Mouse (Mus musculus) lung, postnatal 0 days (tissue): ENCODE data around the gene Dnajb8. TPM values are rescaled to one million over a fixed set of nuclear protein-coding genes. Genes with fewer than 3 reads are reported as not detected.

ENCODE experiments used
- ATAC-seq: fragments of 200-750 bp; cut with Nextera tagmentation; 2 replicates; pipeline ENCODE4 v1.8.0; 2017; ENCODE audit warnings: moderate library complexity
- DNase-seq: peaks from one replicate; pipeline ENCODE4 v3.0.0-alpha.2; 2016; ENCODE audit warnings: low spot score
- H3K27ac ChIP-seq: fragments of 300-500 bp; sonication (generic); 2 replicates; pipeline ENCODE4 v1.5.1; 2014; ENCODE audit warnings: antibody characterized with exemption, mild to moderate bottlenecking, low read length, mixed read lengths
- H3K27me3 ChIP-seq: fragments of 300-500 bp; sonication (generic); replicated peaks from 2 replicates; pipeline ENCODE4 v1.6.1; 2014; ENCODE audit warnings: low read length, mixed read lengths; ENCODE audit not compliant: insufficient read depth
- H3K36me3 ChIP-seq: fragments of 300-500 bp; sonication (generic); 2 replicates; pipeline ENCODE4 v1.6.1; 2014; ENCODE audit warnings: low read length, mixed read lengths; ENCODE audit not compliant: insufficient read depth
- H3K4me1 ChIP-seq: fragments of 300-500 bp; sonication (generic); 2 replicates; pipeline ENCODE4 v1.6.1; 2014; ENCODE audit warnings: antibody characterized with exemption, low read depth, low read length, mixed read lengths; ENCODE audit not compliant: insufficient read depth
- H3K4me2 ChIP-seq: fragments of 300-500 bp; sonication (generic); replicated peaks from 2 replicates; pipeline ENCODE4 v1.6.1; 2014; ENCODE audit warnings: low read depth, mild to moderate bottlenecking, low read length, moderate library complexity, mixed read lengths
- H3K4me3 ChIP-seq: fragments of 300-500 bp; sonication (generic); 2 replicates; pipeline ENCODE4 v1.5.1; 2014; ENCODE audit warnings: low read depth, low read length
- H3K9ac ChIP-seq: fragments of 300-500 bp; sonication (generic); replicated peaks from 2 replicates; pipeline ENCODE4 v1.6.1; 2014; ENCODE audit warnings: low read depth, mild to moderate bottlenecking
- H3K9me3 ChIP-seq: fragments of 300-500 bp; sonication (generic); 2 replicates; pipeline ENCODE4 v1.6.1; 2016; ENCODE audit warnings: low read length, mixed read lengths
- CTCF ChIP-seq: IDR thresholded peaks from 2 replicates; pipeline ENCODE4 v1.5.1; 2016; ENCODE audit warnings: antibody characterized with exemption, mild to moderate bottlenecking
- EP300 ChIP-seq: IDR thresholded peaks from 2 replicates; pipeline ENCODE4 v1.6.1; 2016; ENCODE audit warnings: antibody characterized with exemption, mild to moderate bottlenecking, control low read depth
- WGBS: fragments of 180-500 bp; shearing (Covaris S2); extraction: QIAGEN DNeasy Blood & Tissue Kit; methylation state at CpG from one replicate; pipeline ENCODE4 v1.1.7; 2014; 5-methylcytosine and 5-hydroxymethylcytosine counted together
- polyA plus RNA-seq: library from polyadenylated mRNA; unstranded; fragments of >200 nt; fragmentation: Nextera tagmentation; extraction: Ambion mirVana; gene quantifications from 2 replicates; pipeline ENCODE4 v1.2.1, GENCODE M21; 2015

Gene Dnajb8
- polyA plus RNA-seq, 1 experiment from 2014 or later: not detected

DNA sequence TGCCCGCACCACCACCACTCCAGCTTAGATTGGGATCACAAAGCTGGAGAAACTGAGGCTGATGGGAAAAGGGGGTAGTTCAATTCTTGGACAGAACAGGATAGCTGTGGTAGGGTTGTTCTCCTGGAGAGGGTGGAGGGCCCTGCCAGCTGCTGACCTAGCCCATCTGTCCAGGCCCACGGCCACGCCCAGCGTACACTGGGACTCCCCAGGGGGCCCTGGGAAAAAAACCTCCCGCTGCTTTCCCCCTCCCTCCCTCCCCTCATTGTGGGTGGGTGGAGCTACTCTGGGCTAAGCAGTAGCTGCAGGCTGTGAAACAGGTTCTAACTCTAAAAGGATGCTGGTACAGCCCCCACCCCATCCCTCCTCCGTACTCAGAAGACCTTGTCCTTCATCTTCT lies 6.3 kb upstream of the Dnajb8 start:
- Histone ChIP-seq H3K4me1 (no peaks in the 10 kb centered on the region), H3K4me2 (no peak overlapping the region), H3K36me3 (no peaks in the 10 kb centered on the region), H3K27me3 (no peaks in the 10 kb centered on the region), H3K4me3 (no peak overlapping the region), H3K9me3 (no peaks in the 10 kb centered on the region), H3K9ac (no peak overlapping the region), H3K27ac (no peak overlapping the region)
- ATAC-seq: no peak
- DNase-seq: no peak
- 40% methylated on average over 6 of the region's 6 CpGs for WGBS
- TF ChIP-seq CTCF: no peak
- TF ChIP-seq EP300: no peak

DNA sequence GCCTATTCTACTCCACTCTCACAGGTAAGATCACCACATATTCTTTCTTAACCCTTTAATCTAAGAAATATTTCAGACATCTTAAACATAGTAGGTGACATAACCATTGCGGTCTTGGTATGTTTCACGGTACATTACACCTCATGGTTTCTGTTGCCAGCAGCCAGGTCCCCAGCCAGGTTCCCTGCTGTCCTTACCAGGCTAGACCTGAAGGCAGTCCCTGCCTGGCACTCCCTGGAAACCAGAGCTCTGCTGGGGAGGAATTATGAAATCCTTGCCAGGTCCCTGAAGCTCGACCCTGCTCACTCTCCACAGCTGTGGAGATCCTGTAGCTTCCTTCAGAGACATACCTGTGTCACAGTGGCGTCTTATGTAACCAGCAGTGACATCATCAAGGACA lies 5.9 kb upstream of the Dnajb8 start:
- Histone ChIP-seq H3K4me2 (no peak overlapping the region), H3K9ac (no peak overlapping the region), H3K27ac (no peak overlapping the region), H3K27me3 (no peaks in the 10 kb centered on the region), H3K4me3 (no peak overlapping the region), H3K9me3 (no peaks in the 10 kb centered on the region), H3K36me3 (no peaks in the 10 kb centered on the region), H3K4me1 (no peaks in the 10 kb centered on the region)
- DNase-seq (no peak), ATAC-seq (no peak)
- TF ChIP-seq EP300: no peak
- TF ChIP-seq CTCF: no peak
- WGBS: 64% methylated on average over 4 of the region's 4 CpGs

DNA sequence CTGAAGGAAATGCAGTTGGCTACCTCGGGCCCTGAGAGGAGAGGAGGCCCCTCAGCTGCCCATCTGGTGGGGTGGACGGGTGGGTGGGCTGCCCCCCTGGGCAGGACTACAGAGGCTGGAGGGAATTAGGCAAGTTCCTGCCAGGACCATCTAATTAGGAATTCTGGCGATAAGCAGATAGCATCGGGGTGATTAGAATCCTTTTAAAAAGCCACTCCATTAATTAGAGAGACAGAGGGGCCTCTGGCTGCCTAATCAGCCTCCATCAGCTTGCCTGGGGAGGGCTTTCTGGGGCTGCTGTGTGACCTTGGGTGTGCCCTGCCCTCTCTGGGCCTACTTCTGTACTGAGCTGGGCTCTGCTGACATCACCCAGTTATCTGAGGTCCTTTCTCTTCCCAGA lies 3.0 kb upstream of the Dnajb8 start:
- H3K4me1 ChIP-seq: no peaks in the 10 kb centered on the region
- 25% methylated on average over 4 of the region's 4 CpGs for WGBS

DNA sequence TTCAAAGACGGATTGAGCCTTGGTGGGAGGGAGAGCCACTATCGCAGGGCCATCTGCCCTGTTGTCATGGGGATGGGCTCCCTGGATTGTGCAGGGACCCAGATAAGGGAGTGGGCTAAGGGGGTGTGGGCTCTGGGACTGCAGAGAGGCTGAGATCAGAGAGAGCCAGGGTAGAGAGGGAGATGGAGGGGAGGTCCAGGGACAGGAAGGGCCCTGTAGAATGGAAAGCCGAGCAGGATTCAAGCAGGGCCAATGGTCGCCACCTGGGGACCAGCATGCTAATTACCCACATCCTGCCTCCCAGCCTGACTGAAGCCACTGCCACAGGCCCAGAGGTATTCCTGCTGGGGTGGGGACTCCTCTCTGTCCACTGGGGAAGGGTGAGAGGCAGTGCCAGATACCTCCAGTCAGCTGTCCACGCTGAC lies 4.5 kb downstream of the Dnajb8 start:
- Histone ChIP-seq H3K36me3 (no peaks in the 10 kb centered on the region), H3K4me2 (no peak overlapping the region), H3K9ac (no peak overlapping the region), H3K27me3 (no peaks in the 10 kb centered on the region), H3K9me3 (no peaks in the 10 kb centered on the region), H3K4me1 (no peaks in the 10 kb centered on the region), H3K27ac (no peak overlapping the region), H3K4me3 (no peak overlapping the region)
- 23% methylated on average over 5 of the region's 5 CpGs for WGBS
- TF ChIP-seq CTCF: 0 out of 2 replicates have a peak, but pooled peaks have one; percentile 14
- no peak for TF ChIP-seq EP300
- DNase-seq (no peak), ATAC-seq (no peak)

More for the DNA sequence above, 3.0 kb upstream of the Dnajb8 start:
- Histone ChIP-seq H3K36me3 (no peaks in the 10 kb centered on the region), H3K4me3 (no peak overlapping the region), H3K27ac (no peak overlapping the region), H3K27me3 (no peaks in the 10 kb centered on the region), H3K9me3 (no peaks in the 10 kb centered on the region), H3K4me2 (no peak overlapping the region), H3K9ac (no peak overlapping the region)
- DNase-seq: no peak
- ATAC-seq: no peak
- TF ChIP-seq EP300 (no peak), CTCF (no peak)

DNA sequence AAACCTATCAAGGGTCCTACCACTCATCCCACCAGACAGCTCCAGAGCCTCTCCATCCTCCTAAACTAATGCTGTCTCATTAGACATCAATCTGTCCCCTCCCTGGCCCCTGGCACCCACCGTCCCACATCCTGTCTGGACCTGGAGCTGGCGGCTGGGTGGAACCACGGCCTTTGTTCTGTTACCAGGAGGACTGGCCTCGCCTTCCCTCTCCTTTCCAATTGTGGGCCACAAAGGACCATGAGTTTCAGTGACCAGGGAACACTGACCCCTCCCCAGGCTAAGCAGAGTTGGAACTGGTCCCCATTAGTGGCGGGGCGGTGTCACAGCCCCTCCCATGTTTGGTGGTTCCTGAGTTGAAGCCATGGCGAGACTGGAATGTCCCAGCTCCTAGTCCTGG lies 5.5 kb downstream of the Dnajb8 start:
- H3K9me3 ChIP-seq: no peaks in the 10 kb centered on the region
- DNase-seq: peak; percentile 15
- no peak overlapping the region for H3K4me2 ChIP-seq
- no peak overlapping the region for H3K9ac ChIP-seq
- no peak for TF ChIP-seq EP300
- no peak for TF ChIP-seq CTCF
- ATAC-seq: peak; percentile 40
- no peaks in the 10 kb centered on the region for H3K36me3 ChIP-seq
- H3K27me3 ChIP-seq: no peaks in the 10 kb centered on the region
- no peak overlapping the region for H3K4me3 ChIP-seq
- WGBS: 55% methylated on average over 7 of the region's 7 CpGs
- H3K27ac ChIP-seq: no peak overlapping the region
- H3K4me1 ChIP-seq: no peaks in the 10 kb centered on the region

DNA sequence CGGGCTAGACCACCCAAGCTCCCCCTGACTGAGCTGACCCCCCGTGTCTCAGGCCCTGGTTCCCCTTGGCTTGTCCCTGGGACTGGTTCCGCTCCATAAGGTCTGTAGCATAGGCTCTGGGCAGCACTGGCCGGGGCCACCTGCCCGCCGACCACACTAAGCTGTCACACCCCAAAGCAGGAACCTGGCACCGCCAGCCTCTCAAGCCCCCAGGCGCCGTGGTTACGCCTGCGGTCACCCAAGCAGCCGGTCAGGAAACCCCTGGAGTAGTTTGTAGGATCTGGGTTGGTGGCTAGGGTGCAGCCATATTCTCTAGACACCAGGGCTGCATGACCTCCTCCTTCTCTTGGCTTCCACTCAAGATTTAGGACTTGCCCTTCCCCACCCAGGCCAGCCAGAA lies 7.2 kb downstream of the Dnajb8 start:
- Histone ChIP-seq H3K4me3 (no peak overlapping the region), H3K36me3 (no peaks in the 10 kb centered on the region), H3K4me2 (no peak overlapping the region), H3K9ac (no peak overlapping the region), H3K4me1 (no peaks in the 10 kb centered on the region), H3K27me3 (no peaks in the 10 kb centered on the region), H3K9me3 (no peaks in the 10 kb centered on the region), H3K27ac (no peak overlapping the region)
- DNase-seq: no peak
- 73% methylated on average over 12 of the region's 12 CpGs for WGBS
- TF ChIP-seq CTCF (no peak), EP300 (no peak)
- no peak for ATAC-seq

DNA sequence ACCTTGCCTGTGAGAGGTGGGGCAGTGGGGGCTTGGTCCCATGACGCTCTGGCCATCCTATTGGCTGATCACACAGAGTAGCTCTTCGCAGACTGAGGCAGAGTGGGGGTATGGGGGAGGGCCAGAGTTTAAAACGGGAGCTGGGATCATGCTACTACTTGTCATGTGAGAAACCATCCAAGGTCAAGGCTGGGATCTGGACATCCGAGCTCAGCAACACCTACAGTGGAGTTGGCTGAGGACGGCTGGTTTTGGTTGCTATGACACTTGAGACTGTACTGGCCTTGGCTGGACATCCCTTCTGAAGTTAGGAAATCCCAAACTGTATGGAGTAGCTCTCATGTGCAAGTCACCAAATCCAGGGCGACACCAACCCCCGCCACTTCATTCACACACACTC lies 9.8 kb downstream of the Dnajb8 start:
- Histone ChIP-seq H3K36me3 (no peaks in the 10 kb centered on the region), H3K4me2 (no peak overlapping the region), H3K27ac (no peak overlapping the region), H3K9ac (no peak overlapping the region), H3K9me3 (no peaks in the 10 kb centered on the region), H3K4me1 (no peaks in the 10 kb centered on the region), H3K27me3 (no peaks in the 10 kb centered on the region), H3K4me3 (no peak overlapping the region)
- WGBS: 60% methylated on average over 7 of the region's 7 CpGs
- DNase-seq: no peak
- TF ChIP-seq CTCF: no peak
- TF ChIP-seq EP300: no peak
- ATAC-seq: no peak
